Mouse (Mus musculus): ENCODE measurements around the gene Setd1a. TPM values are rescaled to one million over a fixed set of nuclear protein-coding genes. Genes with fewer than 3 reads are reported as not detected.

Gene Setd1a
- polyA plus RNA-seq, 2 experiments = 5.7 to 10.5 TPM

- Histone ChIP-seq H3K36me3 (replicated peaks; ENCODE audit: control insufficient read depth, insufficient read depth, low read depth) (no peaks in the 10 kb centered on the region), H3K9ac (replicated peaks) (no peak overlapping the region), H3K4me1 (replicated peaks; ENCODE audit: control insufficient read depth in 2 of 2, insufficient read depth in 2 of 2, low read length in 1 of 2) (peaks cover 31 to 39% of the 10 kb centered on the region in 2 experiments), H3K27ac (peak overlapping the region; percentile 40), H3K9me3 (ENCODE audit: control insufficient read depth, low read length) (no peaks in the 10 kb centered on the region), H3K4me2 (ENCODE audit: low read depth) (no peak overlapping the region), H3K4me3 (ENCODE audit: insufficient read depth in 1 of 2, low read depth in 2 of 2, low read length in 2 of 2) (no peak overlapping the region), H3K27me3 (ENCODE audit: control insufficient read depth, insufficient read depth, low read length) (no peaks in the 10 kb centered on the region)
- TF ChIP-seq CTCF (IDR thresholded peaks at IDR 0.05; ENCODE audit: low read depth) (no peak), EP300 (IDR thresholded peaks at IDR 0.05; ENCODE audit: low read depth) (no peak)
- DNase-seq (ENCODE audit: low read depth in 3 of 3, low spot score in 3 of 3) (no peak), ATAC-seq (ENCODE audit: insufficient read depth) (no peak)
- 81% methylated on average over 2 of the region's 2 CpGs for WGBS (ENCODE audit: insufficient replicate concordance)
Observed at GRCm38 (mm10) chr7:127765756-127766155, 10.7 kb upstream of the Setd1a start.

GRCm38 (mm10) chr7:127766851-127767609 lies 9.4 kb upstream of the Setd1a start:
- DNase-seq (ENCODE audit: low read depth in 3 of 3, low spot score in 3 of 3) (peak; percentile 90 to 91 (median 91)), ATAC-seq (ENCODE audit: insufficient read depth) (peak; percentile 93)
- Histone ChIP-seq H3K27ac (peak overlapping the region; percentile 93), H3K27me3 (ENCODE audit: control insufficient read depth, insufficient read depth, low read length) (no peaks in the 10 kb centered on the region), H3K4me1 (replicated peaks; ENCODE audit: control insufficient read depth in 2 of 2, insufficient read depth in 2 of 2, low read length in 1 of 2) (peaks cover 35 to 49% of the 10 kb centered on the region in 2 experiments), H3K9me3 (ENCODE audit: control insufficient read depth, low read length) (no peaks in the 10 kb centered on the region), H3K36me3 (replicated peaks; ENCODE audit: control insufficient read depth, insufficient read depth, low read depth) (no peaks in the 10 kb centered on the region), H3K9ac (replicated peaks) (peak overlapping the region; percentile 90), H3K4me3 (ENCODE audit: insufficient read depth in 1 of 2, low read depth in 2 of 2, low read length in 2 of 2) (peak overlapping the region; percentile 58 to 72), H3K4me2 (ENCODE audit: low read depth) (peak overlapping the region; percentile 94)
- TF ChIP-seq CTCF (IDR thresholded peaks at IDR 0.05; ENCODE audit: low read depth) (peak; percentile 69), EP300 (IDR thresholded peaks at IDR 0.05; ENCODE audit: low read depth) (peak; percentile 76)
- WGBS (ENCODE audit: insufficient replicate concordance) = 23% methylated on average over 17 of the region's 17 CpGs

GRCm38 (mm10) chr7:127767671-127768345 lies 8.7 kb upstream of the Setd1a start:
- no peak for DNase-seq (ENCODE audit: low read depth in 3 of 3, low spot score in 3 of 3)
- peak; percentile 50 for ATAC-seq (ENCODE audit: insufficient read depth)
- H3K9me3 ChIP-seq (ENCODE audit: control insufficient read depth, low read length) = no peaks in the 10 kb centered on the region
- H3K36me3 ChIP-seq (replicated peaks; ENCODE audit: control insufficient read depth, insufficient read depth, low read depth) = no peaks in the 10 kb centered on the region
- TF ChIP-seq EP300 (IDR thresholded peaks at IDR 0.05; ENCODE audit: low read depth) (no peak), CTCF (IDR thresholded peaks at IDR 0.05; ENCODE audit: low read depth) (no peak)
- H3K9ac ChIP-seq (replicated peaks) = peak overlapping the region; percentile 90
- H3K27me3 ChIP-seq (ENCODE audit: control insufficient read depth, insufficient read depth, low read length) = no peaks in the 10 kb centered on the region
- peak overlapping the region; percentile 94 for H3K4me2 ChIP-seq (ENCODE audit: low read depth)
- peak overlapping the region; percentile 93 for H3K27ac ChIP-seq
- peaks cover 35 to 51% of the 10 kb centered on the region in 2 experiments for H3K4me1 ChIP-seq (replicated peaks; ENCODE audit: control insufficient read depth in 2 of 2, insufficient read depth in 2 of 2, low read length in 1 of 2)
- peak overlapping the region; percentile 58 to 72 for H3K4me3 ChIP-seq (ENCODE audit: insufficient read depth in 1 of 2, low read depth in 2 of 2, low read length in 2 of 2)
- 54% methylated on average over 19 of the region's 19 CpGs for WGBS (ENCODE audit: insufficient replicate concordance)

GRCm38 (mm10) chr7:127768346-127768996 lies 8.0 kb upstream of the Setd1a start:
- no peak for ATAC-seq (ENCODE audit: insufficient read depth)
- Histone ChIP-seq H3K4me1 (replicated peaks; ENCODE audit: control insufficient read depth in 2 of 2, insufficient read depth in 2 of 2, low read length in 1 of 2) (peaks cover 35 to 51% of the 10 kb centered on the region in 2 experiments), H3K27me3 (ENCODE audit: control insufficient read depth, insufficient read depth, low read length) (no peaks in the 10 kb centered on the region), H3K36me3 (replicated peaks; ENCODE audit: control insufficient read depth, insufficient read depth, low read depth) (no peaks in the 10 kb centered on the region), H3K27ac (peak overlapping the region; percentile 93), H3K4me2 (ENCODE audit: low read depth) (peak overlapping the region; percentile 94), H3K9me3 (ENCODE audit: control insufficient read depth, low read length) (no peaks in the 10 kb centered on the region), H3K9ac (replicated peaks) (peak overlapping the region; percentile 90), H3K4me3 (ENCODE audit: insufficient read depth in 1 of 2, low read depth in 2 of 2, low read length in 2 of 2) (peak overlapping the region; percentile 58 to 72)
- WGBS (ENCODE audit: insufficient replicate concordance) = 48% methylated on average over 13 of the region's 13 CpGs
- TF ChIP-seq EP300 (IDR thresholded peaks at IDR 0.05; ENCODE audit: low read depth) (no peak), CTCF (IDR thresholded peaks at IDR 0.05; ENCODE audit: low read depth) (peak; percentile 77)
- DNase-seq (ENCODE audit: low read depth in 3 of 3, low spot score in 3 of 3) = no peak
